Mouse (Mus musculus) liver, embryonic 14.5 days (tissue): ENCODE measurements around the gene Neu2. TPM values are rescaled to one million over a fixed set of nuclear protein-coding genes. Genes with fewer than 3 reads are reported as not detected.

Experiments
- ATAC-seq: fragments of 200-750 bp; cut with Nextera tagmentation; 2 replicates; pipeline ENCODE4 v1.8.0; 2017; ENCODE audit warnings: moderate number of reproducible peaks, mild to moderate bottlenecking, moderate library complexity; ENCODE audit not compliant: insufficient read depth
- DNase-seq, 3 experiments: peaks; one replicate each; pipeline ENCODE4 v3.0.0-alpha.2; 2012 to 2013; ENCODE audit warnings: low read depth in 3 of 3, low spot score in 3 of 3
- H3K27ac ChIP-seq: fragments of 300-500 bp; sonication (generic); 2 replicates; pipeline ENCODE4 v1.5.1; 2014; ENCODE audit warnings: moderate library complexity, mild to moderate bottlenecking, control low read depth, inconsistent platforms
- H3K27me3 ChIP-seq: fragments of 300-500 bp; sonication (generic); 2 replicates; pipeline ENCODE4 v1.6.1; 2014; ENCODE audit warnings: mild to moderate bottlenecking, low read length, moderate library complexity; ENCODE audit not compliant: control insufficient read depth, insufficient read depth
- H3K36me3 ChIP-seq: fragments of 300-500 bp; sonication (generic); replicated peaks from 2 replicates; pipeline ENCODE4 v1.6.1; 2014; ENCODE audit warnings: low read depth; ENCODE audit not compliant: control insufficient read depth, insufficient read depth
- H3K4me1 ChIP-seq, 2 experiments: fragments of 200-500 bp in 1 of 2; fragments of 300-500 bp in 1 of 2; sonication (generic) in 1 of 2; replicated peaks; 2 replicates each; pipeline ENCODE4 v1.6.1; 2012 to 2014; ENCODE audit warnings: antibody characterized with exemption in 1 of 2, inconsistent platforms in 1 of 2, low read length in 1 of 2; ENCODE audit not compliant: control insufficient read depth in 2 of 2, insufficient read depth in 2 of 2
- H3K4me2 ChIP-seq: fragments of 300-500 bp; sonication (generic); 2 replicates; pipeline ENCODE4 v1.6.1; 2014; ENCODE audit warnings: low read depth, mild to moderate bottlenecking, control low read depth, moderate library complexity
- H3K4me3 ChIP-seq, 2 experiments: fragments of 200-500 bp in 1 of 2; fragments of 300-500 bp in 1 of 2; sonication (generic) in 1 of 2; 2 replicates each; pipeline ENCODE4 v1.5.1; 2012 to 2014; ENCODE audit warnings: low read depth in 2 of 2, low read length in 2 of 2, mild to moderate bottlenecking in 2 of 2, control low read depth in 1 of 2, inconsistent platforms in 1 of 2, moderate library complexity in 1 of 2; ENCODE audit not compliant: insufficient read depth in 1 of 2
- H3K9ac ChIP-seq: fragments of 300-500 bp; sonication (generic); replicated peaks from 2 replicates; pipeline ENCODE4 v1.6.1; 2014; ENCODE audit warnings: mild to moderate bottlenecking, control low read depth, moderate library complexity
- H3K9me3 ChIP-seq: fragments of 300-500 bp; sonication (generic); 2 replicates; pipeline ENCODE4 v1.6.1; 2016; ENCODE audit warnings: low read length, mixed read lengths; ENCODE audit not compliant: control insufficient read depth
- CTCF ChIP-seq: IDR thresholded peaks from 2 replicates; pipeline ENCODE4 v1.5.1; 2016; ENCODE audit warnings: antibody characterized with exemption, low read depth, control low read depth
- EP300 ChIP-seq: IDR thresholded peaks from 2 replicates; pipeline ENCODE4 v1.6.1; 2016; ENCODE audit warnings: antibody characterized with exemption, low read depth
- WGBS: fragments of 180-500 bp; shearing (Covaris S2); extraction: QIAGEN DNeasy Blood & Tissue Kit; methylation state at CpG from one replicate; pipeline ENCODE4 v1.1.7; 2014; ENCODE audit not compliant: insufficient replicate concordance; 5-methylcytosine and 5-hydroxymethylcytosine counted together
- polyA plus RNA-seq, 2 experiments: library from polyadenylated mRNA; depleted of rRNA in 1 of 2; stranded (reverse) in 1 of 2; unstranded in 1 of 2; fragments of >200 nt; fragmentation: Nextera tagmentation in 1 of 2; extraction: Ambion mirVana in 1 of 2; gene quantifications; 2 replicates each; pipeline versions ENCODE4 v1.2.1 to v1.2.3; 2012 to 2014

Gene Neu2
- polyA plus RNA-seq, 2 experiments, result 0.20 to 0.28 TPM

DNA sequence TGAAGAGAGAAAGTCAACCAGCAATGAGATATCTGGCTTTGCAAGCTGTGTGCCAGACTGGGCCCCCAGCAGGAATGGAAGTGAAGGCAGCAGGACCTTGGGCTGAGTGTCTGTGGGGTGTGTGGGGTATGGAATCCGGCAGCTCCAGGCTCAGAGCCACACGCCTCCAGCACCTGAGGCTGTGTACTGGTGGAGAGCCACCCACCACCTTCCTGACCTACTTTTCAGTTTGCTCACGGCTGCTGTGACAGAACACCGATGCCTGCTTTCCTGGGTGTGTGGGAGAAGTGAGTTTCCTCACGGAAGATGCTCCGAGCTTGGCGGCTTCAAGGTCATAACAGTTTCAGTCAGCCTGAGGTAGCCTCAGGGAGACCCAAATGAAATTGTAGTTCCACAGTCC, 79.5 kb downstream of the Neu2 start:
- Histone ChIP-seq H3K4me1 (no peaks in the 10 kb centered on the region), H3K36me3 (no peaks in the 10 kb centered on the region), H3K4me2 (no peak overlapping the region), H3K4me3 (no peak overlapping the region), H3K27ac (no peak overlapping the region), H3K9me3 (no peaks in the 10 kb centered on the region), H3K27me3 (no peaks in the 10 kb centered on the region), H3K9ac (no peak overlapping the region)
- WGBS, result 77% methylated on average over 7 of the region's 7 CpGs
- ATAC-seq, result no peak
- no peak for DNase-seq
- TF ChIP-seq EP300 (no peak), CTCF (no peak)

DNA sequence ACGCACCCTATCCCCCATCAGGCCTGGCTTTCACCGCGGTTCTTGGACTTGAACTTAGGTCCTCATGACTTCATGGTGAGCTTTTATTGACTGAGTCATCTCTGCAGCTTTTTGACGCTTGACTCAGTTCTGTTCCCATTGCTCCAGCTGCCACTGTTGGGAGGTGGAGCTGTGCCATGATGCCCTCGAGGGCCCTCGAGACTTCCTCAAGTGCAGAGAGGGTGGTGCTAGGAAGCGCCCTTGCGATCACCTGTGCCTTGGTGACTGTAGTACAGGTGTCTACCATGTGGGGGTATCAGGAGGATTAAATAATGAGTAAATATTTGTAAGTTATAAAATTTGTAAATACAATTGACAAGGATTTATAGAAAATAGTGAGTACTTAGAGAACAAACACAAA, 80.3 kb downstream of the Neu2 start:
- H3K4me3 ChIP-seq, result no peak overlapping the region
- H3K9ac ChIP-seq, result no peak overlapping the region
- no peak overlapping the region for H3K27ac ChIP-seq
- WGBS, result 69% methylated on average over 8 of the region's 8 CpGs
- H3K9me3 ChIP-seq, result no peaks in the 10 kb centered on the region
- ATAC-seq (no peak), DNase-seq (no peak)
- no peaks in the 10 kb centered on the region for H3K27me3 ChIP-seq
- no peak overlapping the region for H3K4me2 ChIP-seq
- H3K4me1 ChIP-seq, result no peaks in the 10 kb centered on the region
- TF ChIP-seq EP300 (no peak), CTCF (no peak)
- H3K36me3 ChIP-seq, result no peaks in the 10 kb centered on the region

DNA sequence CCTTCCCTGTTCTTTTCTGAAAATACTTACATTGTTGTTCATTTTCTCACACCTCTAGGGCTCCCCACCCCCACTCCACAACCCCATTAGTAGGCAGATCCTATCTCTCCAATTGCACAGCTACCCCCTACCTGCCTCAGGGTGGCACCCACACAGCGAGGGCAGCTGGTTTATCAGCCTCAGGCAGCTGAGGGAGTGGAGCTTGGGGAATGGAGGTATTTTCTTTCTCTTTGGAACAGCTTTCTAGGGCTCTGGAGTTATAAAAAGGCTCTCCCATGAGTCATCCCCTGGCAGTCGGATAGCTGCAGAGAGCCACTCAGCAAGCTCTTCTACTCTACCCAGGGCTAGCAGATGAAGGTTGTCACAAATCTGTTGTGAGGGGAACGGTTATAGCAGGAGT, 84.6 kb downstream of the Neu2 start:
- Histone ChIP-seq H3K4me3 (no peak overlapping the region), H3K36me3 (no peaks in the 10 kb centered on the region), H3K27ac (no peak overlapping the region), H3K9me3 (no peaks in the 10 kb centered on the region), H3K27me3 (no peaks in the 10 kb centered on the region), H3K4me2 (no peak overlapping the region), H3K9ac (no peak overlapping the region), H3K4me1 (no peaks in the 10 kb centered on the region)
- WGBS, result 36% methylated on average over 3 of the region's 3 CpGs
- no peak for DNase-seq
- TF ChIP-seq EP300 (no peak), CTCF (0 out of 2 replicates have a peak, but pooled peaks have one; percentile 4)
- ATAC-seq, result no peak

GRCm38 (mm10) chr1:87594671-87595070, 85.0 kb downstream of the Neu2 start:
- ATAC-seq, result no peak
- DNase-seq, result no peak
- Histone ChIP-seq H3K36me3 (no peaks in the 10 kb centered on the region), H3K4me1 (no peaks in the 10 kb centered on the region), H3K9ac (no peak overlapping the region), H3K4me2 (no peak overlapping the region), H3K27ac (no peak overlapping the region), H3K27me3 (no peaks in the 10 kb centered on the region), H3K9me3 (no peaks in the 10 kb centered on the region), H3K4me3 (no peak overlapping the region)
- 74% methylated on average over 10 of the region's 10 CpGs for WGBS
- TF ChIP-seq EP300 (no peak), CTCF (no peak)

- Histone ChIP-seq H3K9ac (no peak overlapping the region), H3K4me2 (no peak overlapping the region), H3K9me3 (no peaks in the 10 kb centered on the region), H3K27me3 (no peaks in the 10 kb centered on the region), H3K4me3 (no peak overlapping the region), H3K27ac (no peak overlapping the region), H3K4me1 (no peaks in the 10 kb centered on the region), H3K36me3 (no peaks in the 10 kb centered on the region)
- ATAC-seq (no peak), DNase-seq (no peak)
- TF ChIP-seq EP300 (no peak), CTCF (no peak)
- 50% methylated on average over 7 of the region's 7 CpGs for WGBS
Observed at GRCm38 (mm10) chr1:87600533-87600932, 90.8 kb downstream of the Neu2 start.

DNA sequence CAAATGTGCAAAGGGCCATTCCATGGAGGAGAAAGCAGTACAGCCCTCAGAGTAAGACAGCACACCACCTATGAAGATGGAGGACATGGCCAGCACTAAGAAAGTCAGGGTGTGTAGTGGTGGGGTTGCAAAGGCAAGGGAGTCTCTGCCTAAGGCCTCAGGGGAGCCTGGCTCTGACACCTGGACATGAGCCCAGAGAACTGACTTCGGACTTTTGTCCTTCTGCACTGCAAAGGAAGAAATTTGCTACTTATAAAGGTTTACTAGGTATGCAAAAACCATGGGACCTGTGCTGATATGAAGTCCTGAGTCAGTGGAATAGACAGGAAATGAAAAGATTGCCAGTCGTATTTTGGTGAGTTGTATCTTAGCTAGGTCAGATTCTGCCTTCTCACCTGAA, 92.1 kb downstream of the Neu2 start:
- no peak for ATAC-seq
- no peak for DNase-seq
- H3K4me2 ChIP-seq, result no peak overlapping the region
- no peak overlapping the region for H3K27ac ChIP-seq
- no peaks in the 10 kb centered on the region for H3K36me3 ChIP-seq
- WGBS, result 44% methylated on average over 2 of the region's 2 CpGs
- H3K4me1 ChIP-seq, result no peaks in the 10 kb centered on the region
- no peak overlapping the region for H3K4me3 ChIP-seq
- no peak for TF ChIP-seq EP300
- H3K27me3 ChIP-seq, result no peaks in the 10 kb centered on the region
- no peaks in the 10 kb centered on the region for H3K9me3 ChIP-seq
- H3K9ac ChIP-seq, result no peak overlapping the region
